ENCODE assay signal across 8 mouse cellular contexts in genomic region chr19:43440768-43441660, GRCm38 (mm10). TPM values are rescaled to one million over a fixed set of nuclear protein-coding genes. Genes with fewer than 3 reads are reported as not detected.
A peak's percentile ranks its signal among the peaks of the same experiment; 100 is the strongest.
DNase-seq lines count a peak whose midpoint lies in the region; ATAC-seq and TF ChIP-seq lines count a peak whose summit lies in the region.

No protein-coding gene starts in this region.

- TF ChIP-seq EP300 in liver, postnatal 0 days (IDR thresholded peaks at IDR 0.05; ENCODE audit: low read depth) = no peak

- peaks cover 64% of the 10 kb centered on the region for H3K27me3 ChIP-seq in megakaryocyte, embryonic 14.5 days (replicated peaks)
- H3K27me3 ChIP-seq in heart, embryonic 12.5 days (replicated peaks) = peaks cover 62% of the 10 kb centered on the region
- H3K27me3 ChIP-seq in kidney, embryonic 15.5 days = peaks cover 79% of the 10 kb centered on the region
- peaks cover 54% of the 10 kb centered on the region for H3K27me3 ChIP-seq in liver, postnatal 0 days (ENCODE audit: insufficient read depth, low read length)
- peaks cover 43% of the 10 kb centered on the region for H3K27me3 ChIP-seq in stomach, embryonic 15.5 days (replicated peaks)

- DNase-seq in liver, postnatal 0 days = peak; percentile 21

- peak overlapping the region; percentile 97 for H3K4me2 ChIP-seq in heart, embryonic 12.5 days
- peak overlapping the region; percentile 100 for H3K4me2 ChIP-seq in kidney, embryonic 15.5 days
- H3K4me2 ChIP-seq in liver, postnatal 0 days (ENCODE audit: low read depth, low read length) = peak overlapping the region; percentile 83
- H3K4me2 ChIP-seq in stomach, embryonic 15.5 days = peak overlapping the region; percentile 99

- H3K27ac ChIP-seq in heart, embryonic 12.5 days (ENCODE audit: poor library complexity, severe bottlenecking) = no peak overlapping the region
- H3K27ac ChIP-seq in kidney, embryonic 15.5 days = no peak overlapping the region
- H3K27ac ChIP-seq in liver, postnatal 0 days (ENCODE audit: low read depth) = no peak overlapping the region
- no peak overlapping the region for H3K27ac ChIP-seq in stomach, embryonic 15.5 days

- H3K4me3 ChIP-seq in megakaryocyte, embryonic 14.5 days (replicated peaks) = peak overlapping the region; percentile 53
- H3K4me3 ChIP-seq in heart, embryonic 12.5 days = peak overlapping the region; percentile 64
- H3K4me3 ChIP-seq in kidney, embryonic 15.5 days (replicated peaks) = peak overlapping the region; percentile 63
- H3K4me3 ChIP-seq in liver, postnatal 0 days (ENCODE audit: low read depth, low read length) = peak overlapping the region; percentile 51
- H3K4me3 ChIP-seq in stomach, embryonic 15.5 days (replicated peaks) = peak overlapping the region; percentile 62

- no peaks in the 10 kb centered on the region for H3K36me3 ChIP-seq in megakaryocyte, embryonic 14.5 days (replicated peaks; ENCODE audit: low read length)
- no peaks in the 10 kb centered on the region for H3K36me3 ChIP-seq in heart, embryonic 12.5 days
- H3K36me3 ChIP-seq in kidney, embryonic 15.5 days = no peaks in the 10 kb centered on the region
- no peaks in the 10 kb centered on the region for H3K36me3 ChIP-seq in liver, postnatal 0 days (replicated peaks; ENCODE audit: insufficient read depth, low read length)
- no peaks in the 10 kb centered on the region for H3K36me3 ChIP-seq in stomach, embryonic 15.5 days

- ATAC-seq in megakaryocyte, adult 5-6 weeks (ENCODE audit: poor library complexity, severe bottlenecking) = no peak
- ATAC-seq in common myeloid progenitor, adult 5-6 weeks (replicated peaks; ENCODE audit: low read depth, poor library complexity, severe bottlenecking) = 0 out of 2 replicates have a peak, but pooled peaks have one; percentile 8
- peak; percentile 22; the same call in 1 of the 2 replicates for ATAC-seq in heart, embryonic 12.5 days (ENCODE audit: insufficient number of reproducible peaks, low FRiP score)
- ATAC-seq in kidney, embryonic 15.5 days (replicated peaks; ENCODE audit: low FRiP score) = peak; percentile 65
- ATAC-seq in liver, postnatal 0 days = peak; percentile 38
- ATAC-seq in stomach, embryonic 15.5 days (ENCODE audit: insufficient read depth, low FRiP score, low read depth) = peak; percentile 42; the same call in 1 of the 2 replicates
- ATAC-seq in activated CD4-positive, CD25-positive, alpha-beta regulatory T cell, adult 4 months = no peak

- peak overlapping the region; percentile 53 for H3K9ac ChIP-seq in heart, embryonic 12.5 days
- peak overlapping the region; percentile 33 for H3K9ac ChIP-seq in kidney, embryonic 15.5 days
- H3K9ac ChIP-seq in liver, postnatal 0 days (replicated peaks) = no peak overlapping the region
- peak overlapping the region; percentile 19; the same call in 1 of the 2 replicates for H3K9ac ChIP-seq in stomach, embryonic 15.5 days

- under 1% methylated on average over 112 of the region's 118 CpGs for WGBS in heart, embryonic 12.5 days
- under 1% methylated on average over 99 of the region's 118 CpGs for WGBS in kidney, embryonic 15.5 days
- WGBS in liver, postnatal 0 days (ENCODE audit: insufficient replicate concordance) = 2% methylated on average over 89 of the region's 118 CpGs
- under 1% methylated on average over 100 of the region's 118 CpGs for WGBS in stomach, embryonic 15.5 days

- peaks cover 16% of the 10 kb centered on the region for H3K4me1 ChIP-seq in megakaryocyte, embryonic 14.5 days
- peaks cover 9% of the 10 kb centered on the region for H3K4me1 ChIP-seq in heart, embryonic 12.5 days (replicated peaks)
- peaks cover 19% of the 10 kb centered on the region for H3K4me1 ChIP-seq in kidney, embryonic 15.5 days
- H3K4me1 ChIP-seq in liver, postnatal 0 days (ENCODE audit: insufficient read depth) = peaks cover 6% of the 10 kb centered on the region
- H3K4me1 ChIP-seq in stomach, embryonic 15.5 days = peaks cover 15% of the 10 kb centered on the region

- peaks cover 20% of the 10 kb centered on the region for H3K9me3 ChIP-seq in megakaryocyte, embryonic 14.5 days
- peaks cover 3% of the 10 kb centered on the region; the same call in 1 of the 2 replicates for H3K9me3 ChIP-seq in heart, embryonic 12.5 days (replicated peaks)
- peaks cover 5% of the 10 kb centered on the region; the same call in 1 of the 2 replicates for H3K9me3 ChIP-seq in kidney, embryonic 15.5 days (replicated peaks)
- no peaks in the 10 kb centered on the region for H3K9me3 ChIP-seq in liver, postnatal 0 days (ENCODE audit: low read length)
- H3K9me3 ChIP-seq in stomach, embryonic 15.5 days = no peaks in the 10 kb centered on the region

- no peak for TF ChIP-seq CTCF in liver, postnatal 0 days (IDR thresholded peaks at IDR 0.05; ENCODE audit: low read depth)

RNA-seq across cellular contexts. Expression of gene Cnnm1, which starts 0.8 kb away (rescaled TPM):
- polyA plus RNA-seq in megakaryocyte, embryonic 14.5 days (2012; ENCODE audit: insufficient read depth, low replicate concordance) = not detected in 2 replicates
- total RNA-seq in megakaryocyte, adult 5-6 weeks (2015) = 0.02 and 0.05 TPM in 2 replicates
- total RNA-seq in megakaryocyte, adult 5-6 weeks (2017) = not detected in 2 replicates
- 0.73 TPM in 1 of 2 replicates, not detected in the other for total RNA-seq in common myeloid progenitor, adult 5-6 weeks (2017)
- polyA plus RNA-seq in heart, embryonic 12.5 days (2016; fragmentation: Nextera tagmentation; extraction: Ambion mirVana) = 0.06 and 0.12 TPM in 2 replicates
- 0.19 TPM in 2 replicates for polyA plus RNA-seq in kidney, embryonic 15.5 days (2015; fragmentation: Nextera tagmentation; extraction: Ambion mirVana)
- polyA plus RNA-seq in liver, postnatal 0 days (2015; fragmentation: Nextera tagmentation; extraction: Ambion mirVana) = 0.21 and 0.22 TPM in 2 replicates
- 0.30 and 0.72 TPM in 2 replicates for polyA plus RNA-seq in stomach, embryonic 15.5 days (2015; fragmentation: Nextera tagmentation; extraction: Ambion mirVana)
- not detected for polyA plus RNA-seq in activated CD4-positive, CD25-positive, alpha-beta regulatory T cell, adult 4 months (2017; shearing (Covaris generic))

RNA-seq across cellular contexts. Expression of gene Hpse2, which starts 52.9 kb away (rescaled TPM):
- polyA plus RNA-seq in megakaryocyte, embryonic 14.5 days (2012; ENCODE audit: insufficient read depth, low replicate concordance) = 0.02 TPM in 1 of 2 replicates, not detected in the other
- not detected in 2 replicates for total RNA-seq in megakaryocyte, adult 5-6 weeks (2015)
- not detected in 2 replicates for total RNA-seq in megakaryocyte, adult 5-6 weeks (2017)
- total RNA-seq in common myeloid progenitor, adult 5-6 weeks (2017) = not detected in 2 replicates
- 0.30 and 0.51 TPM in 2 replicates for polyA plus RNA-seq in heart, embryonic 12.5 days (2016; fragmentation: Nextera tagmentation; extraction: Ambion mirVana)
- polyA plus RNA-seq in kidney, embryonic 15.5 days (2015; fragmentation: Nextera tagmentation; extraction: Ambion mirVana) = 0.49 and 1.8 TPM in 2 replicates
- 0.12 TPM in 1 of 2 replicates, not detected in the other for polyA plus RNA-seq in liver, postnatal 0 days (2015; fragmentation: Nextera tagmentation; extraction: Ambion mirVana)
- 6.5 and 7.0 TPM in 2 replicates for polyA plus RNA-seq in stomach, embryonic 15.5 days (2015; fragmentation: Nextera tagmentation; extraction: Ambion mirVana)
- polyA plus RNA-seq in activated CD4-positive, CD25-positive, alpha-beta regulatory T cell, adult 4 months (2017; shearing (Covaris generic)) = under 1 TPM in 1 of 2 experiments, not detected in 1; 0.08 TPM

Comparison
In these comparisons a context has a peak if more than half of its experiments do, and no peak if none do; other contexts are left out.
1. ATAC-seq: peak in common myeloid progenitor, adult 5-6 weeks (single experiment), heart, embryonic 12.5 days (single experiment), kidney, embryonic 15.5 days (single experiment), liver, postnatal 0 days (single experiment) and stomach, embryonic 15.5 days (single experiment); none in megakaryocyte, adult 5-6 weeks (single experiment) and activated CD4-positive, CD25-positive, alpha-beta regulatory T cell, adult 4 months (single experiment).
2. Peak in every context shown above with its lines, with median percentiles within 50 percentile points of each other: H3K4me3 ChIP-seq and H3K4me2 ChIP-seq.